Mouse (Mus musculus) kidney, postnatal 36 days (tissue): Measurements from ENCODE around the gene Trp53rka.
"Not testable (repeated sequence)": the region's sequence is repeated elsewhere in the genome, so short reads cannot be mapped to it uniquely, and the experiment has no call there.

ENCODE experiments used
- DNase-seq, 2 experiments: peaks; one replicate each; pipeline ENCODE4 v3.0.0; 2021 to 2022; ENCODE audit warnings: mixed read lengths in 2 of 2

The Trp53rka gene

DNA sequence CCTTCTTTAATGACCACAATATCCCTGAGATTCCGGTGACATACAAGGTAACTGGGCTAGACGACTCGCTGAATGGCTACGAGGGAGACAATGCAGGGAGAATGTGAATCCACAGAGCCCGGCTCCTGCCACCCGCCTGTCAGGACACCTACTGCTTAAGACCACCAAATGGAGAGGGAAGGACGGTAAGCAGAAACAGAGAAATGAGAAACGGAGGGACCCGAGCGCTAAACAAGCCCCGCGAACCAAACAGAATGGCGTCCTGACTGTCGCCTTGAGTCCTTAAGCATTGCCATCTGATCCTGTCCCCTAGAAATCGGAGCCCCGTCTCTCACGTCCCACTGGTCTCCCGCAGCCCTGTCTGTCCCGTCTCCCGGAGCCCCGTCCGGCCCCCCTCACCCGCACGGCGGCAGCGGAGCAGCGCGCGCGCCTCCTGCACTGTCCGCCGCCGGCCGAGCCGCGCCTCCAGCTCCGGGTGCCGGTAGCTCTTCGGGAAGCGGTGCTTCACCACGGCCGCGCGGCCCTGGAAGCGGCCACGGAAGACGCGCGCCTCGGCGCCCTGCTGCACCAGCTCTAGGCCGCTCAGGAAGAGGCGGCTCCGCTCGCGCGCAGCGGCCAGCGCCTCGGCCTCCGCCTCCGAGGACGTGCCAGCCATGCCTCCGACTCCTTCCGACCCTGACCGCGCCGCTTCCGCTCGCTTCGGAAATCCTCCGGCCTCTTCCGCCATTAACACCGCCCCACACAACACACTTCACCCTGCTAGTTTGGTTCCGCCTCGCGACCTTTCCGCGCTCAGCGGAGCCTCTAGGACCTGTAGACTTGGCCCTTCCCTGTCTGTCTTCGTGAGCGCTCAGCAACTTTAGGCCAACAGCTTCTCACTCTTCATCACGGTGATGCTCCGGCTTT, at the start of gene Trp53rka:
Trp53rka (minus strand) TSS at position 677 of the 906 bp plus-strand sequence.
- peak; percentile 85 to 89 for DNase-seq

DNA sequence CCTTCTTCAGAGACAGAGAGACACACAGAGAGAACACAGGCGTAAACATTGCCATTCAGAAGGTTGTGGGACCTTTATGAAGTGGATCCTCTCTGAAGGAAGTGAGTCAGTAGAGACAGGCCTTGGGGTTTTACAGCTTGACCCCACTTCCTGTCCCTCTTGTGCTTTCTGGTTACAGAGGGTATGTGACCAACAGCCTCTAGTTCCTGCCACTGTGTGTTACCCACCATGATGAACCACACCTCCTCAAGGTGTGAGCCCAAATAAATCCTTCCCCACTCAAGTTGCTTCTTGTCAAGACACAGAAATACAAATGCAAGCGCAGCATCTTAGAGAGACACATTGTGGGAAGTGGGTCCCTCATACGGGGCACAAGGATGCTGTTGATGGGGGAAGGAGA, 47.9 kb upstream of the Trp53rka start:
- DNase-seq, result no peak

DNA sequence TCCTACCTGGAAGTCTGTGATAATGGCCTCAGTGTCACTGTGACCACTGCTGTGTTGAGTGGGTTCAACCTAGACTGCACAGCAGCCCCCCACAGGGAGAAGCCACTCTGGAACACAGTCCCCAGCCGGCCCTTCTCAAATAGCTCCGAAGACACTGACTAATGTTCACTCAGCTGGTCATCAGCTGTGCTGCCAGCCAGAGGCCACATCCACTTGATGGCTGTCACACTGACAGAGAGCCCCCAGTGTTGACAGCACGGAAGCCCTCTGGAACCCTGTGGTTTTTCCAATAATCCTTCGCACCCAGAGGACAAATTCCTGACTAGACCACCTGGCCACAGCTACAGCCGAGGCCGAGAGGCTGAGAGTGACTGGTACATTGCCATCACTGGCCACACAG, 40.7 kb upstream of the Trp53rka start:
- no peak for DNase-seq

DNA sequence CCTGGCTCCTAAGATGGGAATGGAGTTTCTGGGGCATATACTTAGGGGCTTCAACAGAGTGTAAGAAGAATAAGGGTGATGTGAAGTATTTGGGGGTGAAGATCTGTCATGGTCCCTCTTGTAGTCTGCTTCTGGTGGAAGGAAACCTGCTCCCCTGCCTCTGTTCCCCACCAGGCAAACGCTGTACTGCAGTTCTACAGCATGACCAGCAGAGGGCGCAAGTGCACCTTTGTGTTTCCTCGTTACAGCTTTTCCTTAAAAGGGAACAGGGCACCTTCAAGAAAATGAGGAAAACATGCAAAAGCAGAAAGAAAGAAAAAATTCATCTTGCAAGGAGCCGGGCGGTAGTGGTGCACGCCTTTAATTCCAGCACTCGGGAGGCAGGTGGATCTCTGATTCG, 36.0 kb upstream of the Trp53rka start:
- DNase-seq, result peak in 1 of 2 experiments; percentile 74

DNA sequence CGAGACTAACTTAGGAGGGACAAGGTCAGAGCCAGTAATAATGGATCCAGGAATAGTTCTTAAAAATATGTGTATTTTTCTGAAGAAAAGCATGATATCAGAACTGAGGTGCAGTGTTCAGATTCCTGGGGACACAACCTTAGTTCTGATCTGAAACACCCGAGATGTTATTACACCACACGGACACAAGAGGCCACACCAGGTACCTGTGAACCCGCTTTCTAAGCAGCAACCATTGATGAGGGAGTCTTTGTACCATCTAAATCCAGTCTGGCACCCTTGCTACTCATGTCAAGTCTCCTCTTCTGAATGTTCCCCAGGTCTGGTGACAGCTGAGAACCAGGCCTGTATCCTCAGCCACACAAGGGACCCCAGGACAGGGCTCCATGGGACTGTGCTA, 32.5 kb upstream of the Trp53rka start:
- peak in 1 of 2 experiments; percentile 38 for DNase-seq

DNA sequence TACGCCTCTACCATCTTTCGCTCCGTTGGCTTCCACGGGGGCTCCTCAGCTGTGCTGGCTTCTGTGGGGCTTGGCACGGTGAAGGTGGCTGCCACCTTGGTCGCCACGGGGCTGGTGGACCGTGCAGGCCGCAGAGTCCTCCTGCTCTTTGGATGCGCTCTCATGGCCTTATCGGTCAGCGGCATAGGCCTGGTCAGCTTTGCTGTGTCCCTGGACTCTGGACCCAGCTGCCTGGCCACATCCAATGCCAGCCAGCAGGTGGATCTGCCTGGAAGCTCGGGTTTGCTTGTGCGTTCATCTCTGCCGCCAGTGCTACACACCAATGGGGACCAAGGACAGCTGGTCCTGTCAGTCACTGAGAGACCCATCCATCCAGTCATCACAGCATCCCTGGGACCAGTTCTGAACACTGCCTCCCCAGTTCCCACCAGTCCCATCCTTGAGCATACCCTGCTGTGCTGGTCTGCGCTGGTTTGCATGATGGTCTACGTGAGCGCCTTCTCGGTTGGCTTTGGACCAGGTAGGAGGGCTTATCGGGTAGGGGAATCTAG, 22.1 kb upstream of the Trp53rka start:
- DNase-seq, result peak in 1 of 2 experiments; percentile 21

DNA sequence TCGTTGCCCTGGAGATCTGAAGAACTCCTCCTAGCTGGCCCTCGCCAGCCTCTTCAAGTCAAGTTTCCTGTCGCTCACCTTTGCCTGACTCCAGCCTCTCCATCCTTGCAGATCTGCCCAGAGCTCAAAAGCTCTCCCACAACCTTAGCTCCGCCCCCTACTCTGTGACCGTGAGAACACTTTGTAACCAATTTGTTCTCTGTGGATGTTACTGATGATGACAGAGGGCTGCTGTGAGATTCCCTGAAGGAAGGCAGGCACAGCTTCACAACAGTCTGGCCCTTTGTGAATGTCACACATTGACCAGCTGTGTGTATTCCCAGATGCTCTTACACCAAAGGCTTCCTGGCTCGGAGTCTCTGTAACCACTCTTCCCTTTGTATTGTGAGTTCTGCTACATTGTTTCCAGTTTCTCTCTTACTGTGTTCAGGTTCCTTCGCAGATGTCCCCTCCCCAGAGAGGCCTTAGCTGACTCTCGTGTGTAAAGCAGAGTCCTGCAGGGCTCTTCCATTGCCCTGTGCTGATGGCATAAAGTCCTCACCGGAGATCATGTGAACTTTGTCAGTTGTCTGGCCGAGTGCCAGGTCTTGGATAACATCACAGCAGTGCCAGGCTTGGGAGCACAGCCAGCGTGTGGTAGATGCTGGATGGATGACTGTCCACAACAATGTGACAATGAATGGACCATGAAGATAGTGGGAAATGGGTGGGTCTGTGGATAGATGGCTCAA, 19.9 kb upstream of the Trp53rka start:
- DNase-seq, result peak; percentile 78 to 85

DNA sequence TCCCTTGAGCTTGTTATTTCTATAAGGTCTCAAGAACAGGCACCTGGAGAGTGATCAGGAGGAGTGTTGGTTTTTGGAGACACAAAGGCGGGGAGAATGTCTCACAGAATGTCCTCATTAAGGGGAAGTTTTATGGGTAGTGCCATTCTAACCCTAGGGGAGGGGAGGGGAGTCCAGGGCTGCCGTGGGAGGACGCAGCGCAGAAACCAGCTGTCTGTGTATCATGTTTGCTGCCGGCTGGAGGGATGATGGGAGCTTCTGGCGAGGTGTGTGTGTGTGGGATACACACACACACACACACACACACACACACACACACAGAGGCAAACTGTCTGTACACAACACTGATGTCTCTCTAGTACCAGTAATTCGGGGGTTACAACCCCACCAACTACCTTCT, 19.3 kb upstream of the Trp53rka start:
- no peak for DNase-seq

DNA sequence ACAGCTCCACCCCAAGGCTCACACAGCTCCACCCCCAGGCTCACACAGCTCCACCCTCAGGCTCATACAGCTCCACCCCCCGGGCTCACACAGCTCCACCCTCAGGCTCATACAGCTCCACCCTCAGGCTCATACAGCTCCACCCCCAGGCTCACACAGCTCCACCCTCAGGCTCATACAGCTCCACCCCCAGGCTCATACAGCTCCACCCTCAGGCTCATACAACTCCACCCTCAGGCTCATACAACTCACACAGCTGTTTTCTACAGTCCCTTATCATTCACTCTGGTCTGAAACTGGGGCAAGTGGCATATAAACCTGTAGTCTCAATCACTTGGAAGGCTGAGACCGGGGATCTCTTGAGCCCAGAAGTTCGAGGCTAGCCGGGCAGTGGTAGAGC, 18.4 kb upstream of the Trp53rka start:
- DNase-seq, result not testable (repeated sequence)

DNA sequence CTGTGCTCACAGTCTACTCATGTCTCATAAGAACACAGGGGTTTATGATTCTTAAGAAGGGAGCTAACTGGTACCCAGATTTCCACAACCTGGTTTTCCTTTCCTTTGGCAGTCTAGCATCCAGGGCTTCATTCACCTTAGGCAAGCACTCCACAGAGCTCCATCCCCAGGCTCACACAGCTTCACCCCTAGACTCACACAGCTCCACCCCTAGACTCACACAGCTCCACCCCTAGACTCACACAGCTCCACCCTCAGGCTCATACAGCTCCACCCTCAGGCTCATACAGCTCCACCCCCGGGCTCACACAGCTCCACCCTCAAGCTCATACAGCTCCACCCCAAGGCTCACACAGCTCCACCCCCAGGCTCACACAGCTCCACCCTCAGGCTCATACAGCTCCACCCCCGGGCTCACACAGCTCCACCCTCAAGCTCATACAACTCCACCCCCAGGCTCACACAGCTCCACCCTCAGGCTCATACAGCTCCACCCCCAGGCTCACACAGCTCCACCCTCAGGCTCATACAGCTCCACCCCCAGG, 17.9 kb upstream of the Trp53rka start:
- not testable (repeated sequence) for DNase-seq

DNA sequence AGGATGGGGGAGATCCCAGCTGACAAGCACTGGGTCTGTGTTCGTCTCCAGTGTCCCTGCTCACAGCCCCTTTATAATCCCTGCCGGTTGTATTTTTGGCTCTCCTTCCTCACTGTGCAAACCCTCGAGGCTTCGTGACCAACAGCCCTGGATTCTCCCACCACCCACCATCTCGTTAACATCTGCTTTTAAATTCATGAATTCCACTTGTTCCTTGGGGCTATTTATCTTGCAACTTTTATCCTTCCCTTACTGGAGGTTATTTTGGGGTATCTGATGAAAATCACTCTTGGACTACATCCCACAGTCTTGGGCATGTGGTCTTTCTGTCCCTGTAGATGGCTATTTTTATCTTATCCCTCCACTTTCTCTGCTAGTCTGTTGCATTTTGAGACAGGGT, 17.3 kb upstream of the Trp53rka start:
- no peak for DNase-seq

DNA sequence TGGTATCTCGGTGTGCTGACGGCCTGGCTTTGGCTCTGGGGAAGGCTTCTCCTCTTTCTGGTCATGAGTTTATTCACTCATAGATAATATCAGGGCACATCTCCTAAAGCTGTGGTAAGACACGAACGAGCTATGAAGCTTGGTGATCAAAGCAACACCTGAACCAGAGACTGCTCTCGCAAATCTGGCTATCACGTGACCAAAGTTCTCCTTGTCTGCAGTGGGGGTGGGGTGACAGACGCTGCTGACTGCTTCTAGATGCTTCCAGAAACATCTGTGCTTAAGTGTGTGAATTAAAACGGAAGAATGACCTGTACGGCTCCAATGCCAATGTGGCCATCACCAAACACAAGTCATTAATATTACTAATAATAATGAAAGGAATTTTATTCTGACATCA, 16.6 kb upstream of the Trp53rka start:
- no peak for DNase-seq

DNA sequence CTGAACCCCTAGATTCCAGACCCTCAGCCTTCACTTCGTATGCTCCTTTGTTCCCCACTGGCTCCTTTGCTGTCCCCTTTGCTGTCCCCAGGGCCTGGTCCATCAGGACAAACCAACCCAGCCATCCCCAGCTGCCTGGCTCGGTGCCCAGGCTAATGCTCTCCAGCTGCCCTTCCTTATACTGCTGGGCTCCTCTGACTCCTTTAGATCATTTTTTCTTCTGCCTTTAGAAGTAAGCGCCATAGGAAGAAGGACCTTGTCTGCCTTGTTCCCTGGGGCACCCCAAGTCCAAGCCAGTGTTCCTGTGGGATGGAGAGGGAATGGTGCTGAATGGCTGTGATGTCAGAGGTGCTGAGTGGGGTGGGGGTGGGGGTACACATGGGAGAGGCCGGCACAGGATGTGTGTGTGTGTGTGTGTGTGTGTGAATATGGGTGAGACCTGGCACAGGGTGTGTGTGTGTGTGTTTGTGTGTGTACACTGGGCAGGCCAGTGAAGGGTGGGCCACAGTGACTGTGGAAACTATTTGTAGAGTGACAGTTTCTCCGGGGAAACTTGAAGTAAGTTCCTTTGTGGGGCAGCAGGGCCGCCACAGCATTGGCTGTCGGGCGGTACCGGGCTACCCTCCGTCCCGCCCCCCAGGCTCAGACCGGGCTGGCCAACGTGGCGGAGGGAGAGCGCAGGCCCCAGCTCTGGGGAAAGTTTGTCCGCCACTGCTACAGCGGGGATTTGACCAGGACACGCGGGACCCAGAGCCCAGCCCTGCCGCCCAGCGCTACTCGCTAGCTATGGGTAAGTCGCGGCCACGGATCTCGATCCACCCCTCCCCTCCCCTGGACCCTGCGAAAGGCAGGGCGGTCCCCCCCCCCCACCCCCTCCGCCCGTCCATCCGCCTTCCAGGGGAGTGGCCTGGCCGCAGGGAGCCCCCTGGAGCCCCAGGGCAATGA, 10.4 kb upstream of the Trp53rka start, which contains the start of gene Slc2a10:
Slc2a10 (plus strand) TSS at position 529 of the 945 bp plus-strand sequence.
- peak; percentile 27 to 62 for DNase-seq

DNA sequence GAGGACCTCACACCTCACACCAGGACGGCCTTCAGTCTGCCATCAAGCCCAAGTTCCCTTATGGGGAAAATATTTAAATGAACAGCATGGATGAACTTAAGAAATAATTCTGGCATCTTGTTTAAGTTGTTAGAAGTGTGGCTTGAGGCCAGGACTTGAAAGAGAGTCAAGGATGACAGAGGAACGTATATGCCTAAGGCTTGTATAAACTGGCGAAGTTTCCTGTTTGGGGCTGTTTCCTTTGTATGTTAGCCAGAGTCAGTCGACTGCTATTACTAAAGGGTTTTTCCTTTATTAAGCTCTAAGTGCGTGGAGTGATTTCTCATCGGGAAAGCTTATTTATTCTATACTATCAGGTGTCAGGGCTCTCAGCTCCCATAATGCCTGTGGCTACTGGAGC, 5.7 kb upstream of the Trp53rka start:
- no peak for DNase-seq

DNA sequence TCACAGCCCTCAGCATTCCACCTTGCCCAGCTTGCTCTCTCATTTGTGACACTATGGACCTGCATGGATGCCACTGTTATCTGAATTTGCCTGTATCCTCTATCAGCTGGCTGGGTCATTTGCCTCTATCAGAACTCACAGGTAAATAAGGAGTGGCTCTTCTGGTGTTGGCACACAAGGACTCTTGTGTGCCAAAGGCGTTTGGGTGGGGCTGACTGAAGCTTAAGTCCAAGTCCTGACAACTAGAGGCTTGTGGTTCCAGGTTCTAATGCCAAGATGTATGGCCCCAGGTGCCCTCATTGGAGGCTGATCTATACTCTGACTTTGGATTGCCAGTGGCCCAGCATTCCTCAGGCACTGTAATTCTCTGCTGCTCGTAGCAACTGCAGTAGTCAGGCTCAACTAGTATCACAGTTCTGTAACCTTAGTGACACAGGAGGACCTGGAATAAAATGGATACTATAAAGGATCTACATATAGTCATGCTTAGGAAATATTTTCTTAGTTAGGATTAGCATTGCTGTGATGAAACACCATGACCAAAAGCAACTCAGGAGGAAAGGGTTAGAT, 4.7 kb upstream of the Trp53rka start:
- no peak for DNase-seq

DNA sequence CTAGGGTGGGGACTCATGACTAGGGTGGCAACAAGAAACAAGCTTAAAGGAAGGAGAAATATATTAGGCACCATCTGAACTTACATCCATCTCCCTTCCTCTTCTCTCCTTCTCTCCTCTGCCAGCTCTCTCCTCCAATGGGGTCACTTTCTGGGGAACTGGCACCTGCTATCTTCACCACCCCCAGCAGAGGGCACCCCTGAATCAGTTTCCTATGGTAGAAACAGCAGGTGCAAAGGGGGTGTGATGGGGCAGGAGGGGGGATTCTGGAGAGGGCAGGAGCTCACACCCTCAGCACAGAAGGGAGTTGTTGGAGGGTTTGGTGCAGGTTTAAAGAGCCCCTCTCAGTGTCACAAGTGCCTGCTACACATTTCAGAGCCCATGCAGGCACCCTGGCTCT, 3.1 kb upstream of the Trp53rka start:
- peak in 1 of 2 experiments; percentile 80 for DNase-seq

DNA sequence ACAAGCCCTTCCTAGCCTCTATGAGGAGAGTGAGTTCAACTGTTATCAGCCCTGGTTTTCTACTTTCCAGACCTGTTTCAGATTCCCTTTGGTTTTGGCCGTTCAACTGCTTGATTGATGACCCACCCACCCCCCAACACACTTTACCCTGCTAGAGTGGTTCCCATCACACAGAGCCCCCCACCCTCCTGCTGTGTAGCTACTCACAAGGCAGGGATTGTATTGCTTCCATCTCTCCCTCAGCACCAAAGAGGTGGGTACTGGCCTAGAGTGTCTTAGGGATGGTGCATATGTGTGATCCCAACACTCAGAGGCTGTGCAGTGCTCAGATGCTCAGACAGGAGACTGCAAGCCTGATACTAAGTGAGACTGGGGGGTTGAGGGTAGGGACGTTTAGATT, 1.4 kb upstream of the Trp53rka start:
- no peak for DNase-seq

DNA sequence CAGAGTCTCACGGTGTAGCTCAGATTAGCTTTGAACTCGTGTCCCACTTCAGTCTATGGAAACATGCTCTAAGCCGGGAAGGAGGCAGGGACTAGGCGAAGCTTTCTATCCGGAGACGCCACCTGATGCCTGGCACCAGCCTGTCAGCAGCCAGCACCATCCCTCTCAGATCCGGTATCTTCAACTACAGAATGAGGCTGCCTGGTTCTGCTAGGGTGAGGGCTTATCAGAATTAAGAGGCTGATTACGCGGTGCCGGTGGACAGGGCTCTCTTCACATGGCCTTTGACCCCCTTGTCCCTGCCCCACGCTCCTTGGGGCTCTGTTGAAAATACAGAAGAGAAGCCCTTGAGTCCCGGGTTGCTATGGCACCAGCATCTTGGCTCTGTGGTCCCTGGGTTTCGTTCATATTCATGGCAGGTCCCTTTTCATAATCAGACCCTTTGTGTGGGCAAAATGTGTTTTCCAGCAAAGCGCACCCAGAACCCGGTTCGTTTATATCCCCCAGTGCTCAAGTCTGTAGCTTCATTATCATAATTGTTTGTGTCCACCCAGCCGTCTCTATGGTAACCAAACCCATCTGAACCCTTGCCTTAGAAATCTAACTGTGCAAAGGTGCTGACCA, 575 bp upstream of the Trp53rka start:
- DNase-seq, result no peak

DNA sequence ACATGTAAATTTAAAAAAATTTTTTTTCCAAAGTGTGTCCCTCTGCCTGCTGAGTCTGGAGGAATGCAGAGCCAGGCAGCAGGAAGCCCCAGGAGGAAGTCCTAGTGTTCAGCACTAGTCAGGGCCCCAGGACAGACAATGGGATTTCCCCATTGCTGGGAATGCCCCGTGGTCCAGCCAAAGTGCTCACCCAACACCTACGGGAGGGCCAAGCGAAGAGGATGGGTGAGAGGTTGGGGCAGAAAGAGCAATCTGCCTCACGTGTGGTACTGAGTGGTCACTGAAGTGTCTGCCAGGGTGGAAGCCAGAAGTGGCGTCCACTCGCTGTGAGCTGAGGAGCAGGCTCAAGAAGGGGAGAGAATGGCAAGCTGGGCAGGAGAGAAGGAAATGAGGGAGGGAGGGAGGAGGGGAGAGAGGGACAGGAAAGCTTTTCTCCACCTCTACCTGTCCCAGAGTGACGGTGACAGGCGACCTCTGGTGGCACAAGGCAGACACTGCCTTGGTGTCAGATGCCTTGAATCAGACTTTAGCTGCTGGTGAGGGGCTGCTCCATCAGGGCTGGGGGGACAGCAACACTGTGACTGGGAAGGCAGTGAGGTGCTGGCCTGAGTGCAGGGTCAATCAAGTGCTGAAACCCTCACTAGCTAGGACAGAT, 6.1 kb downstream of the Trp53rka start:
- peak; percentile 55 to 79 for DNase-seq

DNA sequence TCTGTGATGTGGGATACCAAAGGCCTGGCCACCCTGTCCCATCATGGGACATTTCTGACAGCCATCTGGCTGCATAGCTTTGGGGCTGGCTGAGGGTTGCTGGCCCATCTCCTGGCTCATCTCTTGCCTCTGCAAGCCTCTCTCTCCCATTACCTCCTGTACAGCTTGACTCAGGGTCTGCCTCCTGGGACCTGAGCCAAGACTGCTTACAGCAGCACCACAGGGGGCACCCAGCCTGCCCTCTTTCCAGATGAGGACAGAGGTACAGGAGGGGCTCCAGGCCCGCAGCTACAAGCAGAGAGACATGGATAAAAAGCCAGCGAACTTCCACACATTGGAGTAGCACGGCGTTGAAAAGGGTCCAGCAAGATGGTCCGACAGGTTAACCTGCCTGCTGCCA, 6.7 kb downstream of the Trp53rka start:
- DNase-seq, result no peak

DNA sequence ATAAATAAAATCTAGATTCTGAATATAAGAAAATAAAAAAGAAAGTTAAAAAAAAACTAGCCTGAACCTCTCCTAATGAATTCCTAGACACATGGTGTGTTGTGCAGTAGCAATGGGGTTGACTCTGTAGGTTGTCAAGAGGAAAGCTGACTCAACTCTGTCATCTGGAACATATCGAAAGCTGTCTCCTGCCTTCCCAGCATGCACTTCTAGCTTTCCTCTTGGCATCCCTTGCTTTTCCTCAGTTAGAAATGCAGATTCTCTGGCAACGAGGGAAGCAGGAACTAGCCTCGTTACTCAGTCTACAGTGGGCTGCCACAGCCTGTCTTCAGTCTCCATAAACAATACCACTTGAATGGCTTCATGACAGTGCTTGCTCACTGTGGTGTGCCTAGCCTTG, 7.3 kb downstream of the Trp53rka start:
- no peak for DNase-seq
